Mouse (Mus musculus) cortical plate, adult 2 months (tissue): ENCODE results near the gene Opa3. TPM values are rescaled to one million over a fixed set of nuclear protein-coding genes. Genes with fewer than 3 reads are reported as not detected.
A peak's percentile ranks its signal among the peaks of the same experiment; 100 is the strongest.

Source experiments
- H3K27ac ChIP-seq: fragments of 200-500 bp; 2 replicates; pipeline ENCODE4 v1.5.1; 2012; ENCODE audit warnings: low read length, control low read depth, inconsistent platforms; ENCODE audit not compliant: insufficient read depth
- H3K4me1 ChIP-seq: fragments of 200-500 bp; 2 replicates; pipeline ENCODE4 v1.6.1; 2011; ENCODE audit warnings: low read length; ENCODE audit not compliant: control insufficient read depth, insufficient read depth
- H3K4me3 ChIP-seq: fragments of 200-500 bp; 2 replicates; pipeline ENCODE4 v1.5.1; 2011; ENCODE audit warnings: mild to moderate bottlenecking, low read length, control low read depth; ENCODE audit not compliant: insufficient read depth
- CTCF ChIP-seq: fragments of 200-500 bp; IDR thresholded peaks from 2 replicates; pipeline ENCODE4 v1.5.1; 2011; ENCODE audit warnings: mild to moderate bottlenecking, control low read depth, low read length; ENCODE audit not compliant: insufficient read depth; ENCODE audit errors: extremely low read depth
- POLR2A ChIP-seq: fragments of 200-500 bp; IDR thresholded peaks from 2 replicates; pipeline ENCODE4 v1.6.1; 2011; ENCODE audit warnings: mild to moderate bottlenecking, low read length, control low read depth; ENCODE audit not compliant: insufficient read depth; ENCODE audit errors: extremely low read depth
- polyA plus RNA-seq: library from polyadenylated mRNA; depleted of rRNA; stranded (reverse); fragments of >200 nt; gene quantifications from 2 replicates; pipeline ENCODE4 v1.2.3, GENCODE M21; 2012

Gene Opa3
- polyA plus RNA-seq, 1 experiment = 41.0 TPM

- Histone ChIP-seq H3K4me3 (no peak overlapping the region), H3K27ac (no peak overlapping the region), H3K4me1 (no peaks in the 10 kb centered on the region)
- TF ChIP-seq POLR2A (no peak), CTCF (peak; percentile 63)
These were observed 56.6 kb downstream of the Opa3 start for GRCm38 (mm10) chr7:19284763-19285162.

- Histone ChIP-seq H3K27ac (no peak overlapping the region), H3K4me1 (no peaks in the 10 kb centered on the region), H3K4me3 (no peak overlapping the region)
- no peak for TF ChIP-seq POLR2A
- TF ChIP-seq CTCF = no peak
These were observed 62.9 kb downstream of the Opa3 start for GRCm38 (mm10) chr7:19290969-19291596.

GRCm38 (mm10) chr7:19295503-19296185 is 67.5 kb downstream of the Opa3 start:
- H3K4me3 ChIP-seq = no peak overlapping the region
- H3K4me1 ChIP-seq = no peaks in the 10 kb centered on the region
- TF ChIP-seq POLR2A (0 out of 2 replicates have a peak, but pooled peaks have one; percentile 20), CTCF (peak; percentile 82)
- no peak overlapping the region for H3K27ac ChIP-seq

- no peak overlapping the region for H3K4me3 ChIP-seq
- no peak for TF ChIP-seq CTCF
- no peak for TF ChIP-seq POLR2A
- no peaks in the 10 kb centered on the region; the same call in 1 of the 2 replicates for H3K4me1 ChIP-seq
- no peak overlapping the region for H3K27ac ChIP-seq
These were observed 68.9 kb downstream of the Opa3 start for GRCm38 (mm10) chr7:19297034-19297433.

- Histone ChIP-seq H3K4me3 (no peak overlapping the region), H3K4me1 (no peaks in the 10 kb centered on the region; the same call in 1 of the 2 replicates), H3K27ac (no peak overlapping the region)
- no peak for TF ChIP-seq POLR2A
- TF ChIP-seq CTCF = no peak
These were observed 69.7 kb downstream of the Opa3 start for GRCm38 (mm10) chr7:19297794-19298193.

GRCm38 (mm10) chr7:19299194-19299593 is 71.1 kb downstream of the Opa3 start:
- Histone ChIP-seq H3K4me1 (no peaks in the 10 kb centered on the region; the same call in 1 of the 2 replicates), H3K4me3 (no peak overlapping the region), H3K27ac (no peak overlapping the region)
- TF ChIP-seq CTCF (peak; percentile 91), POLR2A (no peak)

GRCm38 (mm10) chr7:19300501-19301421 is 72.6 kb downstream of the Opa3 start:
- no peaks in the 10 kb centered on the region; the same call in 1 of the 2 replicates for H3K4me1 ChIP-seq
- TF ChIP-seq POLR2A = no peak
- peak; percentile 95 for TF ChIP-seq CTCF
- no peak overlapping the region for H3K27ac ChIP-seq
- peak overlapping the region; percentile 43 for H3K4me3 ChIP-seq

GRCm38 (mm10) chr7:19301461-19302263 is 73.5 kb downstream of the Opa3 start:
- no peaks in the 10 kb centered on the region; the same call in 1 of the 2 replicates for H3K4me1 ChIP-seq
- TF ChIP-seq CTCF = no peak
- peak overlapping the region; percentile 43 for H3K4me3 ChIP-seq
- no peak overlapping the region for H3K27ac ChIP-seq
